Mouse (Mus musculus) kidney, adult 9 months (tissue): ENCODE measurements around the gene Olfr700.
A peak's percentile ranks its signal among the peaks of the same experiment; 100 is the strongest.
"Not testable (repeated sequence)": the region's sequence is repeated elsewhere in the genome, so short reads cannot be mapped to it uniquely, and the experiment has no call there.

ENCODE experiments used
- DNase-seq: peaks from one replicate; pipeline ENCODE4 v3.0.0; 2022

The Olfr700 gene

GRCm38 (mm10) chr7:106808734-106809133, at the start of gene Olfr700:
Gene Olfr700, minus strand, starts transcription at chr7:106808834.
- DNase-seq, result no peak

- DNase-seq, result no peak
Measured at GRCm38 (mm10) chr7:106843060-106843459, 34.4 kb upstream of the Olfr700 start, which contains the start of gene Olfr703. Gene Olfr703, plus strand, starts transcription at chr7:106843360.

- DNase-seq, result no peak
Measured at GRCm38 (mm10) chr7:106833793-106834192, 25.2 kb upstream of the Olfr700 start, which contains the start of gene Olfr702. Gene Olfr702, minus strand, starts transcription at chr7:106833893.

GRCm38 (mm10) chr7:106818414-106818813, 9.8 kb upstream of the Olfr700 start:
- no peak for DNase-seq

GRCm38 (mm10) chr7:106815775-106816174, 7.1 kb upstream of the Olfr700 start:
- peak; percentile 16 for DNase-seq

GRCm38 (mm10) chr7:106813829-106814228, 5.2 kb upstream of the Olfr700 start, which contains the start of gene Olfr701:
Gene Olfr701, plus strand, starts transcription at chr7:106814129.
- DNase-seq, result no peak

- DNase-seq, result no peak
Measured at GRCm38 (mm10) chr7:106793098-106793497, 15.5 kb downstream of the Olfr700 start, which contains the start of gene Olfr699. Gene Olfr699, minus strand, starts transcription at chr7:106793198.

- peak; percentile 3 for DNase-seq
Measured at GRCm38 (mm10) chr7:106788330-106788729, 20.3 kb downstream of the Olfr700 start.

- not testable (repeated sequence) for DNase-seq
Measured at GRCm38 (mm10) chr7:106761008-106761407, 47.6 kb downstream of the Olfr700 start.

GRCm38 (mm10) chr7:106758800-106759199, 49.8 kb downstream of the Olfr700 start:
- DNase-seq, result no peak
